Mouse (Mus musculus): ENCODE data around the gene Cd300lg.

- TF ChIP-seq GATA1 (IDR thresholded peaks at IDR 0.05; ENCODE audit: low read depth, low read length) (no peak), POLR2A (IDR thresholded peaks at IDR 0.05; ENCODE audit: control insufficient read depth in 1 of 2, insufficient read depth in 1 of 2, low read depth in 1 of 2, low read length in 2 of 2, poor library complexity in 1 of 2) (no peak), GABPA (IDR thresholded peaks at IDR 0.05; ENCODE audit: low read depth, low read length) (no peak), SMC3 (IDR thresholded peaks at IDR 0.05; ENCODE audit: low read depth, low read length) (no peak), CTCF (IDR thresholded peaks at IDR 0.05 in 2 of 3, conservative IDR thresholded peaks at IDR 0.05 in 1 of 3; ENCODE audit: control insufficient read depth in 1 of 3, insufficient read depth in 1 of 3, low read depth in 2 of 3, low read length in 3 of 3, poor library complexity in 1 of 3, severe bottlenecking in 1 of 3) (no peak), KAT2A (conservative IDR thresholded peaks at IDR 0.05; ENCODE audit: low read depth, low read length) (no peak), TAL1 (IDR thresholded peaks at IDR 0.05; ENCODE audit: low read length) (no peak), USF1 (IDR thresholded peaks at IDR 0.05; ENCODE audit: low read depth, low read length) (no peak), UBTF (IDR thresholded peaks at IDR 0.05; ENCODE audit: borderline replicate concordance, insufficient read depth, low read depth, low read length) (no peak), CHD1 (IDR thresholded peaks at IDR 0.05; ENCODE audit: low read depth, low read length) (no peak), MAX (IDR thresholded peaks at IDR 0.05; ENCODE audit: low read length) (no peak), RAD21 (IDR thresholded peaks at IDR 0.05; ENCODE audit: low read depth, low read length) (no peak), MYC (IDR thresholded peaks at IDR 0.05; ENCODE audit: low read depth, low read length) (no peak), ELF1 (IDR thresholded peaks at IDR 0.05; ENCODE audit: low read depth, low read length) (no peak)
Observed at GRCm38 (mm10) chr11:102051541-102051940, 10.2 kb downstream of the Cd300lg start.

Measured in MEL (cell line).